Mouse (Mus musculus) NIH3T3 (cell line): ENCODE measurements around the gene Pdlim7.

Source experiments
- DNase-seq: peaks from one replicate; pipeline ENCODE4 v3.0.0-alpha.2; 2012; ENCODE audit warnings: low read depth

Pdlim7 gene

DNA sequence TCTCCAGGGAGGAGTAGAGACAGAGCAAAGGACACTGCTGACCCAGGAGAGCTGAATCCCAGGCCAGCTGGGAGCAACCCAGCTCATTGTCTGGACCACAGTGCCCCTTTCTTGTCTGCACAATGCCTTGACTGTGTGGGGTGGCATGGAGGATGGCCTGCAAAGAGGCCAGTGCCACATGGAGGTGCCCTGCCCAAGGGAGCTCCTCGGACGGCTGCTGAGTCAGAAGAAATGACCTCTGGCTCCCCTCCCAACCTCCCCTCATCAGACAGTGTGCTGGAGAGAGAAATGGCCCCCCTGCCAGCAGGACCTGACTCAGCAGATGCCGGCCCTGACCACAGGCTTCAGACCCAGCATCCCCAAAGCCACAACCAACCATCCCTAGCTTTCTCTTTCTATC lies 48.3 kb downstream of the Pdlim7 start:
- DNase-seq: peak; percentile 82

DNA sequence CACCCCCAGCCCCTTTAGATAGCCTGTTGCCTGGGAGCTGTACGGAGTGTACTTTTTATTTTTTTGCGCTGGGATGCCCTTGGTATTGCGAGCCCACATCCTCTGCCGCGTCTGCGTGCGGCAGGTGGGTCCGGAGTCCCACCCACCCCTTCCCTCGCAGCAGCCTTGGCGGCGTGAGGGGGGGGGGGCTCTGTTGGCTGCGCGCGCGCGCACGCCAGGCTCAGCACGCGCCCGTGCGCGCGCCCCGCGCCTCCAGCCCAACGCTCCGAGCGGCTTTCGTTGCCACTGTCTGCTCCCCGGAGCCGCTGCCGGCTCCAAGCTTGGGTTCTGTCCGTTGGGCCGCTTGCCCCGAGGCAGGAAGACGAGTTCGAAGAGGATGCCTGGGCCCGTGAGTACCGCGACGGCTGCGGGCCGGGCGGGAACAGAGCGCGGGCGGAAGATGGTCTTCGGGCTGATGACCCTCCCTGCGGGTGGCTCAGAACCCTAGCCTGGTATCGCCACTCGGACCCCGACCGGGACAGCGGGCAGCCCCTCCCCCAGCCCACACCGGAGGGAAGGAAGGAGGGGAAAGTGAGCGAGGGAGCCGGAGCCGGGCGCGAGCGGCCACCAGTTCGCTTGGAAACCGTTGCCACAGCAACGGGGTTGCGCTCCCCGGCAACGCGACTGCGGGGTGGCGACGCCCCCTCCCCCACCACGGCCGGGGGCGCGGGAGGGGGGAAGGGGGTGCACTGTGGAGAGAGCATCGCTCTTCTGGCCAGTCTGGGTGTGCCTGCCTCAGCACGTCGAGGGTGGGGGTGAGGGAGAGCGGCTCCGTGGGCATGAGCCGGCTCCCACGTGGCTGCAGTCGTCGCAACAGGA lies 49.2 kb downstream of the Pdlim7 start, which contains the start of gene Prr7:
TSS of gene Prr7 (plus strand) at position 241 of the 858 bp plus-strand sequence.
- DNase-seq: peak; percentile 69

GRCm38 (mm10) chr13:55463399-55464026 lies 50.0 kb downstream of the Pdlim7 start:
- DNase-seq: no peak

DNA sequence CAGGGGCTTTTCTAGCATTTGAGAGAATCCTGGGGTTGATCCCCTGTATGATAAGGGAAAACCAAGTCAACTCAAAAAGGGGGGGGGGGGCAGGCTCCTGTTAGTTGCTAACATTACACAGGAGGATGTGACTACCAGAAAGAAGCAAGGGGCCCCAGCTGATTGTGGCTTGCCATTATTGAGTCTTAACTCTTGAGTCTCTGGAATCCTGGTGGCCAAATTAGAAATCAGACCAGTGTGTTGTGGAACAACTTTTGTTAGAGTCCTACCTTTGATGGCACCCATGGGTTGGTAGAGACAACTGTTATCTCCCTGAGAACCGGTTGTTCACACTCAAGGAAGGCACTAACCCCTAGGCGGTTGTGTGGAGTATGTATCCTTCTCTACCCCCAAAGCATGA lies 50.5 kb downstream of the Pdlim7 start:
- no peak for DNase-seq

DNA sequence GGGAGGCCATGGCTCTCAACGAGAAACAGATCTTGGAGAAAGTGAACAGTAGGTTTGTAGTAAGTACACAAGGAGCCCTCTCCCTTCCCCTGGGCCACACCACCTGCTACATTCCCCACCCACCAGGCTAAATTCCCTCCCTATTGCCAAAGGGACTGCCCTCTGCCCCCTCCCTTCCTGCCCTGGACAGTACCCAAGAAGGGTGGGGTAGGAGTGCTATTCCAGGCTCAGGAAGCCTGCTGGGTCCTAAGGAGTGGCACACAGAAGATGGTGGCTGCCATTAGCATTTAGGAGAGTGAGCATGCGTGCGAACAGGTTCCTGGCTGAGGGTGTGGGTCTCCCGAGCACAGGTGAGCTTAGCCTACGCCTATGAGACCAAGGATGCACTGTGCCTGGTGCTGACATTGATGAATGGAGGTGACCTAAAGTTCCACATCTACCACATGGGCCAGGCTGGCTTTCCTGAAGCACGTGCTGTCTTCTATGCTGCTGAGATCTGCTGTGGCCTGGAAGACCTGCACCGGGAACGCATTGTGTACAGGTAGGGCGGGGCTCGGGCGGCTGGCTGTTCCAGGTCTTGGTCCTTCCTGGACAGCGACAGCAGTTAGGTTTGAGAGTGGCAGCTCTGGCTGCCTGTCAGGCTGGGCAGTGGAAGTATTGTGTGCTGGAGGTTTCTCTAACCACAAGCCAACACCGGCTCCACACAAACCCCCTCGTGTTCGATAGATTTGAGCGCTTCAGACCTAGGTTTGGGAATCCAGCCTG lies 61.5 kb downstream of the Pdlim7 start:
- no peak for DNase-seq

- DNase-seq: no peak
These were observed 62.2 kb downstream of the Pdlim7 start for GRCm38 (mm10) chr13:55451296-55451695.

- peak; percentile 57 for DNase-seq
These were observed 62.9 kb downstream of the Pdlim7 start for GRCm38 (mm10) chr13:55450511-55450980.

DNA sequence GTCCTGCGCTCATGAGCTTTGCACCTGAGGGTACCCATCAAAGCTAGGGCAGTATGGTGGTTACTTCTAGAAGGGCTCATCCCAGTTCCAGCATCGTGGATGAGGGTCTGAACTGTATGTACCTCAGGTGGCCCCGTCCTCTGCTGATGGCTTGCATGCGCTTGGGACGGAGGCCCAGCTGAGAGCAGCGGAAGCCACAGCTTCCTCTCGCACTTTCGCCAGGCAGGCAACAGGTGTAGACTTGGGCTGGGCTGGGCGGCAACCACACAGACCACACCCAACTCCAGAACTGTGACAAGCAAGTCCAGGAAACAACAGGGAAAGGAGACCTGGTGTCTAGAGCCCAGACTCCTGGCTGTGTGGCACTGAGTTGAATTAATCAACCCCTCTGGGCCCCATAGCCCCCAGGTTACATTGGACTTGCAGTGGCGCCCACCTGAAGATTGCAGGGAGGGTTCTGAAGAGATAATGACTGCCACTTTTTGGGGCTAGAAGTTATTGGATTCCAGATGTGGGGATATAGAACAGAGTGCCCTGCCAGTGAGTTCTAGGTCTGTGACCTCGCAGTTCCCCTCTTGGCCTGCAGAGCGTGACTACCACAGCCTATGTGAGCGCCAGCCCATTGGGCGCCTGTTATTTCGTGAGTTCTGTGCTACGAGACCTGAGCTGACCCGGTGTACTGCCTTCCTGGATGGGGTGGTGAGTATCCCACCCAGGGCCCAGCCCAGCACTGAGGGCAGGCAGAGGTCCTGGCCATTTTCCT lies 63.6 kb downstream of the Pdlim7 start:
- no peak for DNase-seq

DNA sequence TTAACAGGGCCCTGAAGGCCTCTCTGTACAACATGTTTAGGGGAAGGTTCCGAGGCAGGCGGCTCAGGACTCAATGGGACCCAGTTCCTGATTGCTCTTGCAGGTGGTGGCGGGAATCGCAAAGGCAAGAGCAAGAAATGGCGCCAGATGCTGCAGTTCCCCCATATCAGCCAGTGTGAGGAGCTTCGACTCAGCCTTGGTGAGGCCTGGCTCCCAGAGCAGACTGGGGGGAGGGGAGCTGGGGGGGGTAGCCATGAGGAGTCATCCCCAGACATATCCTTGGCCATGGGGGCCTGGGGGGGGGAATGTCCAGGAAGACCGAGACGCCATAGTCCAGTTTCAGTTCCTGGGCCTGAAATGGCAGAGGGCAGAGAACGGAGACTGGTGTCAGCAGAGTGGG lies 64.3 kb downstream of the Pdlim7 start:
- DNase-seq: no peak

DNA sequence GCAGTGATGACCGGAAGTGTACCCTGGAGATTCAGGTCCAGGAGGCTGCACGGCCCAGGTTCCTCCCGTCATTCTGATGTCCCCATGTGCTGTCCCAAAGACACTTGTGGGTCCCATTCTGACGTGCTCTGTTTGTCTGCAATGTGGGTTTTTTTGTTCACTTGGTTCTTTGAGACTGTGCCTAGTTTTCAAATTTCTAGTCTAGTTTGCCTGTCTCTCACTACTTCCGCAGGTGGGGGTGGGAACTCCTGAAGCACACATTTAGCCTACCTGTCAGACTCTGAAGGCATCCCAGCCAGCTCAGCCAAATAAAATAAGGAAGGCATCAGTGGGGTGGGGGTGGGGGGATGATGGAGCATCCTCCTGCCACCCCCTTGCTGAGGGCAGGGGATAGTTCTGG lies 65.3 kb downstream of the Pdlim7 start:
- DNase-seq: no peak

- DNase-seq: no peak
These were observed 65.9 kb downstream of the Pdlim7 start for GRCm38 (mm10) chr13:55447543-55447943.

GRCm38 (mm10) chr13:55446483-55447105 lies 66.9 kb downstream of the Pdlim7 start:
- DNase-seq: no peak
